In genomic region chr9:42035995-42036394, GRCm38 (mm10) we compare ENCODE assay signal across 10 mouse cellular contexts.
A peak's percentile ranks its signal among the peaks of the same experiment; 100 is the strongest.
DNase-seq lines count a peak whose midpoint lies in the region.
"Had no signal": no experiment of that assay in that cellular context is flagged by ENCODE, and none has a peak within 500 bp of the region (broad histone marks: within the 10 kb centered on the region; RNA-seq: fewer than 3 reads in every experiment).

No protein-coding gene starts in this region.

- peak; percentile 10 for DNase-seq in gastrocnemius, adult 18-20 months (ENCODE audit: low spot score)
- no peak for DNase-seq in gastrocnemius, adult 8-10 months (ENCODE audit: low spot score in 2 of 2)
- DNase-seq in adrenal gland, adult 2 months: peak; percentile 57
- DNase-seq in kidney, adult 8-10 months: peak; percentile 92 to 95
- peak; percentile 35 to 55 for DNase-seq in lung, postnatal 4 days
- no peak for DNase-seq in heart, adult 8-10 months (ENCODE audit: low spot score)
- DNase-seq in heart, adult 18-20 months: no peak
- DNase-seq in forebrain, embryonic 10.5 days (ENCODE audit: extremely low spot score, low spot score): no peak

- no peak overlapping the region for H3K27ac ChIP-seq in forebrain, embryonic 10.5 days
- H3K27ac ChIP-seq: hindbrain, embryonic 12.5 days; limb, embryonic 15.5 days had no signal

- H3K9me3 ChIP-seq in forebrain, embryonic 10.5 days: no peaks in the 10 kb centered on the region
- H3K9me3 ChIP-seq: hindbrain, embryonic 12.5 days; limb, embryonic 15.5 days had no signal

- H3K27me3 ChIP-seq in forebrain, embryonic 10.5 days (ENCODE audit: poor library complexity, severe bottlenecking): peaks cover 92% of the 10 kb centered on the region
- H3K27me3 ChIP-seq: hindbrain, embryonic 12.5 days; limb, embryonic 15.5 days had no signal

- H3K36me3 ChIP-seq in forebrain, embryonic 10.5 days (replicated peaks): no peaks in the 10 kb centered on the region; the same call in 1 of the 2 replicates
- H3K36me3 ChIP-seq: limb, embryonic 15.5 days had no signal

- peaks cover 19% of the 10 kb centered on the region for H3K4me1 ChIP-seq in forebrain, embryonic 10.5 days
- H3K4me1 ChIP-seq: limb, embryonic 15.5 days had no signal

- no peak overlapping the region for H3K4me3 ChIP-seq in forebrain, embryonic 10.5 days
- H3K4me3 ChIP-seq: hindbrain, embryonic 12.5 days; limb, embryonic 15.5 days had no signal

- WGBS in forebrain, embryonic 10.5 days: 89% methylated on average over 5 of the region's 5 CpGs

Comparison
In these comparisons a context has a peak if more than half of its experiments do, and no peak if none do; other contexts are left out.
1. DNase-seq: peak in gastrocnemius, adult 18-20 months (single experiment), adrenal gland, adult 2 months (single experiment), kidney, adult 8-10 months (2 of 2) and lung, postnatal 4 days (2 of 2); none in gastrocnemius, adult 8-10 months (0 of 2), heart, adult 8-10 months (single experiment), heart, adult 18-20 months (0 of 2) and forebrain, embryonic 10.5 days (single experiment).